Mouse (Mus musculus) megakaryocyte, adult 5-6 weeks (primary cell): ENCODE measurements around the gene Fam43a. TPM values are rescaled to one million over a fixed set of nuclear protein-coding genes. Genes with fewer than 3 reads are reported as not detected.

ENCODE experiments used
- ATAC-seq: 2 replicates; pipeline ENCODE4 v1.8.0; 2016; ENCODE audit warnings: mild to moderate bottlenecking, inconsistent platforms; ENCODE audit not compliant: poor library complexity, severe bottlenecking
- total RNA-seq, 2 experiments: library from RNA; stranded (forward) in 1 of 2; stranded (reverse) in 1 of 2; fragments of 153-499, 151-499 nt in 1 of 2; fragments of 221-1000, 200-1000 nt in 1 of 2; gene quantifications; 2 replicates each; pipeline versions ENCODE4 v1.2.3 to v1.2.4; 2015 to 2017

Gene Fam43a
- total RNA-seq (2015), result 4.6 and 4.7 TPM in 2 replicates
- 7.9 and 9.3 TPM in 2 replicates for total RNA-seq (2017)

DNA sequence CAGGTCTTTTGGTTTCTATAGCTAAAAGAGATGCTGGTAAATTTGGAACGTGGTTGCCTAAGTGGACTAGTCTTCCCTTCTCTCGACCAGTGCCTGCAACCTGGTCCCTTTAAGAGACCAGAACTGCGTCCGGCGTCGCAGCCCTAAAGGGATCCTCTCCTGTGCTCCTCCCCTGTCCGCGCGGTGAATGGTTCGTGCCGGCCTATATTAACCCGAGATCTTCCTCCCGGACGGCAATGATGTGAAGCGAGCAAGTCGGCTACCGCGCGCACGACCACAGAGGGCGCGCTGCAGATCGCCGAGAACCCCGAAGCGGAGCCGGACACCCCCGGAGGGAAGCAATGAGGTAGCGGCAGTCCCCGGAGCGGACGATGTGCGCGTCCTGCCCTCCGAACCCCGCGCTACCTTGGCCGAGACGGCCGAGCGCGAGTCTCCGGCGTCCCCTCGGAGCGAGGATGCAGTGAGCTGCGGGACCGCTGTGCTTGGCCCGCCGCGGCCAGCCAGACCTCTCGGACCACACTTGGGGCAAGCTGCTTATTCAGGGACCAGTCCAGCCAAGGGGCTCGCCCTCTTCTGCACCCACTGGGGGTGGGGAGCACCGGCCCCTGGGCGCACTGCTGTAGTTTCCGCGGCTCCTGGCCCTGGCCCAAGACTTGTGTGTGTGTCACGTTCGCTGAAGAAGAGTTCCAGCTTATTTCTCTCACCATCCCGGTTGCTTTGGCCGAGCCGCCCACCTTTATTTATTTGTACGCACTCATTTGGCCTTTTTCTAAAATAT lies at the start of gene Fam43a:
Gene Fam43a (plus strand): TSS at position 233 of the 778 bp plus-strand sequence.
- ATAC-seq, result peak; percentile 78

- ATAC-seq, result peak; percentile 92
These were observed 49.4 kb upstream of the Fam43a start for GRCm38 (mm10) chr16:30549966-30550747.

DNA sequence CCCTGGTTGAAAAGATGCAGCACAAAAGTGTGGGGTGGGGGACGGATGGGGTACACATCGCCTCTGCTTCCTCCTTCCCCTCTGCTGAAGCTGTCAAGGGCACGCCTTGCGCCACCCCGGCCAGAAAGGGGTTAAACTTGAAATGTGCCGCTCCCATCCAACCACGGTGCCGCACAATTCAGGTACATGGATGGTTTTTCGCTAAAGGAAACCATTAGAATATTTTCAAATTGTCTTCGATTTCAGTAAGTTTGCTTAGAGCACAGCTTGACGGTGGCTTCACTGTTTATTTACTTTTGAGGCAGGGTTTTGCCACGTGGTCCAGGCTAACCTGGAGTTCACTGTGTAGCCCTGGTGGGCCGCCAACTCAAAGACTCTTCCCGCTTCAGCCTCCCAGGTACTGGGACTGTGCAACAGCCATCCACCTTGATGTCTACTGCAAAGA lies 48.8 kb upstream of the Fam43a start, which contains the start of gene Tmem44:
Gene Tmem44 (minus strand): TSS at position 95 of the 445 bp plus-strand sequence.
- peak; percentile 48 for ATAC-seq

DNA sequence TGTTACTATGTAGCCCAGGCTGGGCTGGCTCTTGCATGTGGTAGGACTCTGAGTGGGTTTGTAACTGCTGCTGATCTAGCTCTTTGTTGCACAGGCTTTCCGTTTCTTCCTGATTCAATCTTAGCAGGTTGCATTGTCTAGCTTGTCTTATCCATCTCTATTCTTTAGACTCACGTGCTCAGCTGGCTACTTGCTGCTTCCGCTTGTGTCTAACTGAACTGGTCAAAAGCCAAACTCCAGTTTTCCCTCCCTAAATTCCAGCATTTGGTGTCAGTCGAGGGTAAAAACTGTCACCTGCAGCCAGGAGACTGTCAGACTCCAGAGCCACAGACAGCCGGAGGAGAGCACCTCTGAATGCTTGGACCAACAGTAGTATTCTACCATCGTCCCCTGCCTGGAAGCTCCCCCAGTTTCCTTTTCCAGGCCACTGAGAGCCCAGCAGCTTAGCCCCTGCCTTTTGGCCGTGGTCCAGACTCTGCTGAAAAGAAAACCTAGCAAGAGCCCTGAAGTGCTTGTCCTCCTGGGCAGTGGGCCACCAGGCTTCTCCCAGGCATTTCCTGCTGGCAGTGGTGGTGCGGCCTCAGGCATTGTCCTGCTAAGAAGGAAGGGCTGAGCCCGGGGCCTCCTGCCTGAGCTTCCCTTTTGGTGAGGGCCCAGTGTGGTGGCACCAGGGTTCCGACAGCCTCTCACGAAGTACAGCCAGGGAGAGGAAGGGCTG lies 46.7 kb upstream of the Fam43a start:
- ATAC-seq, result peak; percentile 2; the same call in 1 of the 2 replicates

DNA sequence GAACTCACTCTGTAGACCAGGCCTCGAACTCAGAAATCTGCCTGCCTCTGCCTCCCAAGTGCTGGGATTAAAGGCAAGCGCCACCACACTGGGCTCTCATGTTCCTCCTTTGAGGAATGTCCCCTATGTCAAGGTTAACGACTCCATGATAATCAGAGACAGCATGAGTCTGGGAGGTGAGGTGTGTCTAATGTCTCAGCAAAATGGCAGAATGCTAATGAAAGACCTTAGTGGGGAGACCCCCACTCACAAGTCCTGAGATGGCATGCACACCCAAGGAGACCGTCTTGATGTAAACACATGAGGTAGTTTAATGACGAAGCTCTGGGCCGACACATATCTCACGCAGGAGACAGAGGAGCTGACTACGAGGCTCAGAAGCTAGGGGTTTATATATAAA lies 45.4 kb upstream of the Fam43a start:
- no peak for ATAC-seq

DNA sequence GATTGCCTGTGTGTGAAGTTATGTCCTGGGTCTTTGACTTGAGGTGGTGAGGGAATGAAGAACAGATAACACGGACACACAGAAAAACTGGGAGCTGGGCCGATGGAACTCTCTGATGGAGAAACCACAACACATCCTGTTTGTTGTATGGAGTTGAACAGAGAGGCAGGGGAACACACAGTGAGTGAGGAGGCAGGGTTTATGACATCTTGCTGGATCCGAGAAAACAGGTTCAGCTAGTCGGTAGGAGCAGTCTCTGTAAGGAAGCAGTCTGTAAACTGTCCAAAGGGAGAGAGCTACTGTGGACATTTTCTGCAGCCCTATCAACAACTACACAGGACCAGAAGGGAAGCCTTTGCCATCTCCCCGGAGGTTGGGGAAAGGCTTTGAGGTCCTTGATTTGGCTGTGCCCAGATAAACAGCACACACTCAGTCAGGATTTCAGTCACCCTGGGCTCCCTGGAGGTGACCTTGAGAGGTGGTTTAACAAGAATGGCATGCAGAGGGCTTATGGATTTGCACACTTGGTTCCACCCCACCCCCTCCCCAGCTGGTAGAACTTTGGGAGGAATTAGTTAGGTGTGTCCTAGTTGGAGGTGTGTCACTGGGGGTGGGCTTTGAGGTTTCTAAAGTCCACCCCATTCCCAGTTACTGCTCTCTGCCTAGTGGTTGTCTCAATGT lies 40.1 kb upstream of the Fam43a start:
- no peak for ATAC-seq

DNA sequence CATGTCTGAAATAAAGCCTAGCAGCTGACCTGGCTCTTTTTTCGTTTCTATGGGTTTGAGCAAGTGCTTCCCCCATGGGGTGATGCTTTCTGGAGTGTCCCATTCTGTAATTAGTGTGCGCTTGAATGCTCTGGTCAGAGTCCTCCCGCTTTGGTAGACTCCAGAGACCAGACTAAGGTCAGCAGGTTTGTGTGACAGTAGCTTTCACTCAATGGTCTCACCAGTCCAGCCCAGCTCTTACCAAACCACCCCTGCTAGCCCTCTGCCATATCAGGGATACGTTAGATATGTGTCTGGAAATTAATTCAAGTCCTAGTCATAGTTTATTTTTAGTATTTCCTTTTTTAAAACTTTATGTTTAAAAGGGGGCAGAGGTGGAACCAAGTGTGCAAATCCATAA lies 38.9 kb upstream of the Fam43a start:
- no peak for ATAC-seq

- no peak for ATAC-seq
These were observed 33.9 kb upstream of the Fam43a start for GRCm38 (mm10) chr16:30565631-30566030.

- no peak for ATAC-seq
These were observed 29.4 kb upstream of the Fam43a start for GRCm38 (mm10) chr16:30570173-30570572.

GRCm38 (mm10) chr16:30571378-30571777 lies 28.1 kb upstream of the Fam43a start:
- ATAC-seq, result peak; percentile 52

- ATAC-seq, result no peak
These were observed 27.3 kb upstream of the Fam43a start for GRCm38 (mm10) chr16:30572239-30572638.

DNA sequence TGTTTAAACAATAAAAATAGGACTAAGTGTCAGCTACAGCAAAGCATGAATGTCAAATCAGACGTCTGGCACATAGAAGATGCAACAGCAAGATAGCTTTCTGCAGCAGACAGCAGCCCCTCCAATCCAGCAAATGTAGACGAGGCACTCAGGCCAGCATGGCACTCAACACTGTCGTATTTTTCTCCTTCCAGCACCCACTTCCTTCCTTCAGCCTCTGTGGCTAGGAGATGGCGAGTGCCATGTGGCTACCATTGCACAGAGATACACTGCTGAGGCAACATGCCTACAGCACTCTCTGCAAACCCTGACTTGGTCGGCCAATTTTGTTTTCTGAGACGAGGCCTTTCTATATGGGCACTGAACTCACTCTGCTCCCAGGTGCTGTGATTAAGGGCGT lies 23.7 kb upstream of the Fam43a start:
- ATAC-seq, result no peak

- no peak for ATAC-seq
These were observed 23.1 kb upstream of the Fam43a start for GRCm38 (mm10) chr16:30576392-30576791.

DNA sequence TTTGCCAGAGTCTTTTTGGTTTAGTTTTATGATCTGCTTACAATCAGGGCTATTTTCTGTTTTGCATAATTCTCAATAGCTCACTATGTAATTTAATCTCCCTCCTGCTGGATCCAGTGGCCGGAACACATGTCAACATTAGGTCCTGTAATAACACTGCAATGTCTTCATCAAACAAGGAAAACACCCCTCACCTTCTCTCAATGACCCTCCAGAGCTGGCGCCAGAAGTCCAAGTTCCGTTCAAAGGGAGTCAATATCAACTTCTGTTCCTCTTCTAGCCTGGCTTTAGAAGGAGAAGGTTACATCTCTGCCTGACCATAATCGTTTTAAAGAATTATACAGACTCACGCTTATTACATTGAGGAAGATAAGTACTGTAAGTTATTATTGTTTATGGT lies 18.8 kb upstream of the Fam43a start:
- ATAC-seq, result no peak

DNA sequence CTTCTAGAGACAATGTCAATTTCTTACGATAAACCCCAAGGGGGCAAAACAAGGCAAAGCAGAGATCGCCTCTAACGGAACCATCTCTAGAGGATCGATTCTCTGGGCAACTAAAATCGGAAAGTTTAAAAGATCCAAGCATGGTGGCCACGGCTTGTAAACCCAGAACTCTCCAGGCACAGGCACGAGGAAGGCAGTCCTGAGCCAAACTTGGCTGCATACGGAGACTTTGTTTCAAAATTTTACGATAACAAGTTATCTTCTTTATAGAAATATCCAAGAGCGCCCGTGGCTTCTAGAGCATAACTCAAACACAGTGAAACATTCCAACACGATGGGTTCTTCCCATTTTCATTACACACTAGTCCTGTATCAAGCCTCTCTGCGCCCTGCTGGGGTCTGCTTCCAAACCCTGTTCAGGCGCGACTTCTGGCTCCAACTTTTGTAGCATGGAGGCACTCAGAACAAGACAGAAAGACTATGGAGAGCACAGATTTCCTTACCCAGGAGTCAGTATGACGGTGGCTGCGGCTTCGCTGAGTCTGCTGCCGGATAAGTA lies 12.5 kb upstream of the Fam43a start:
- ATAC-seq, result peak; percentile 7

DNA sequence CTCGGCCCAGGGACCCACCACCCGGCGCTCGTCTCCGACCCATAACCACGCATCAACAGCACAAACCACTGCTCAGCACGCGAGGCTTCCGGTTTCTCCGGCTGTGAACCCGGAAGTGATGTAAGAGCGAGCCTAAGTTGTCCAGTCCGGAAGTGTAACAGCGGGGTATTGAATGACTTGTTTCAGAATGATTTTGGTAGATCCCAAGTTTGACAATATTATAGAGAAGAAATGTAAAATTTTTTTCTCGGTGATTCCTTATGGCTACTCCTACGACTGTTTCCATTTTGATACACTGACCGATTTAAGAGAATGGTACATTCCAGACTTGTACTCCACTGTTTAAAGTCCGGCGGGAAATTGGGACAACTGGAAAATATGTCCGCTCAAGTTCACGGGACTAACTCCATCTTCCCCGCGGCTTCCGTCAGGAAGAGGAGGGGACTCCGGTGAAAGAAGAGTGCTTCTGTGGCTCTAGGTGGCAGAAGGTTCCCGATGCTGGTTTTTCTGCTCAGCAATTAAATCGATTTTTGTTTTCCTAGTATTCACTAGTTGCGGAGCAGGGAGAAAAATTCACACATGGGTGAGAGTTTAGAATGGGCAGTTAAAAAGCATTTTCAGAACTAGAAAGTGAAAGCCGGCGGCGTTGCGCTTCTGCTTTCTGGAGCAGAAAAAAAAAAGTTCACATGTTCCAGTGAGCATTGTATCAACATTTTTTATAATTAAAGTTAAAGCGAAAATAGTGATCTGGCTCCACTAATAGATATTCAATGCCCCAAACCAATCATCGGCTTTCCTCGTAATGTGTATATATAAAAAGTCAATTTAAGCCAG lies 11.8 kb upstream of the Fam43a start, which contains the start of gene Lsg1:
Gene Lsg1 (minus strand): TSS at position 99 of the 834 bp plus-strand sequence.
- peak; percentile 95 for ATAC-seq

DNA sequence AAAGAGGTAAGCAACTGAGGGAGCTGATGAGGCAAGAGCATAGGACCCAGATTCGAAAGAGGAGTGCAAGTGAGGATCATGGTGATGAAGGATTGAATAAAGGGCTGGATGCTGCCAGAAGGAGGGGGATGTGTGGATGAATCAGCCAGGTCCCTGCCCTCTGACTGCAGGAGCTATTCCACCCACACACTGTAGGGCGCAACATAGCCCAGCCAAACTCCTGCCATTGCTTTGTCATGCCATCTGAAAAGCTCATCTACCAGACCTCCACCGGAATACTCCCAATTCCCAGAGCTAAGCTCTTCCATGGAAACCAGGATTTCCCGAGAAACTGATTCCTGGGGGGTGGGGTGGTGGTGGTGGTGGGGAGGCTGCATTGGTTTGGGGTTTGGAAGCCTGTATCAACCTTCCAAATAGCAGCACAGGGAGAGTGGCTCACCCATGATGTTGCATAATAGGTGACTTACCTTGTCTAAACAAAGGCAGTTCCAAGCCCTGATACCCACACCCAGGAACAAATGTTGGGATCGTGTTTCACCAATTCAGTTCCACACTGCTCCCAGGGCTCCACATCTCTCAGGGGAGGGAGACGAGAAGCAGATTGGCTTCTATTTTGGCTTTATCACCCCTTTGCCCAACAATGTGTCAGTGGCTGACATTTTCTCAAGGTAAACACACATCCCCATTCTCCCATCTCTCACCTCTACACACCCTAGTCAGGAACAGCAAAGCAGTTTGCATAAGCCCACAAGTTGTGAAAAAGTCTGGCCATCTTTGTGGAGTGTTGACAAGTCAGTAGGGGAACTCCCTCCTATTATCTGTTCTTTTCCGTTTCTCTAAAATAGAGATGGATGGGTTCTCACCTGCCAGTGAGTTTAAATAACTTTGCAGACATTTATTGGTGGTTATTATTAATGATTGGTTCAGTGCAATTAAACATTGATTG lies 9.0 kb upstream of the Fam43a start:
- ATAC-seq, result no peak

DNA sequence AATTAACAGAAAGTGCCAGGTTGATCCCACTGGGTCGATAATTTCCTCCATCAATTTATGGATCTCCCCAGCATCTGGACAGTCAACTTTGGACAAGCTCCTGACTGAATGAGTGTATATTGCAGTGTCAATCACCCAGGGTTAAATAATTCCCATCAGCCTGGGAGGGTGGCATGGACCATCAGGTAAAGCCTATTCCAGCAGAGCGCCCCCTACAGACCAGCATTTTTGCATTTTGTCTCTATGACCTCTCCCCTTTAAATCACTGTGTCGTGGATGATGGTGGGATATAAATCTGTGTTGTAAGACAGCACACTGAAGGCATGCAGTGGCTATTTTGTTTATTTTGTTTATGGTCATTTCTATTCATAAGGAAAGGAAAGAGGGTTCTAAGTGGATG lies 7.5 kb upstream of the Fam43a start:
- ATAC-seq, result no peak
